Mouse (Mus musculus) embryo, embryonic 11 days (tissue): ENCODE measurements at regions not wholly inside any gene's neighbourhood (a gene's known extent, or its start where the extent isn't known, plus 50 kb on each side); places are given as distances from the start of the nearest gene placed in this dataset.
A peak's percentile ranks its signal among the peaks of the same experiment; 100 is the strongest.

ENCODE experiments used
- DNase-seq: peaks from one replicate; pipeline ENCODE4 v3.0.0-alpha.2; 2015

DNA sequence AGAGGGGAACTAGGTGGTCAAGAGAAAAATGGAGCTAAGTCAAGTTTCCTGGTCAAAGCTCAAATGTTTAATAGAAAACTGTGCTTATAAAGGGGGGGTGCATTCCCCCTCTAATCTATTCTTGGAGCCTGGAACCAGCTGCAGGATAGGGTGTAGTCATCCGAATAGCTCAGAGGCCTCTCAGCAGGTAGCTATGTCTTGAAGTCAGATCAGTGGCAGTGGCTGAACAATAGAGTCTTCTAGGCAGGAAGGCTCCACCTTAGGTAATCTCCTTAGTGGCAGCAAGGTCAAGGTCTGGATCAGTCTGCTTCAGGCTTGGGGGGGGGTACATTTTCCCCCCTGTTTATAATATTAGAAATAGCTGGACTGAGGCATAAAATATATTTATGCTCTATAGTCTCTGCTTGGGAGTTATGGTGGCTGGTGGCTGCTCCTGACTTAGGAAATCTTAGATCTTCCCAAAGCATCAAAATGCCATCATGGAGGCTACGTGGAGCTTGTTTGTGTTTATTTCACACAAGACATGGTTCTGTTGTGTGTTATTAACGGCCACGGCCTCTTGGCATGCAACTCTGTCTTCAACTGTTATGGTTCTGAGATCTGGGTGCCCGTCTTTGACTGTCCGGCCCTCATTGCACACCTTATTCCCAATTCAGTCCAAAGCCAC is 1984.1 kb downstream of the Cntnap5b start:
- peak; percentile 0 for DNase-seq

DNA sequence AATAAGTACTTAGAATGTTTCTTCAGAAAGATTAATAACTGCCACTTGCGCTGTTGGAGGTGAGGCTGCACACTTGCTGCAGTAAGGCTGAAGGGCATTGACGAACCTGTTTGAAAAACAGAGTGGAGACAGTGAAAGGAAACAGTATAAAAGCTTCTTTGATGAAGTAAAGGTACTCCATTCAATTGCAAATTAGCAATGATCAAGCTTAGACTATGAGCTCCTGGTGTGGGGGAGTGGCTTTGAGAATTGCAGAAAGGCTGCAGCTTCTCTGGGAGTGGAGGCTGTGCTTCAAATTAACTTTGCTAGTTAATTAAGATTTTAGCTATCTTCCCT is 1984.6 kb downstream of the Cntnap5b start:
- DNase-seq: no peak

DNA sequence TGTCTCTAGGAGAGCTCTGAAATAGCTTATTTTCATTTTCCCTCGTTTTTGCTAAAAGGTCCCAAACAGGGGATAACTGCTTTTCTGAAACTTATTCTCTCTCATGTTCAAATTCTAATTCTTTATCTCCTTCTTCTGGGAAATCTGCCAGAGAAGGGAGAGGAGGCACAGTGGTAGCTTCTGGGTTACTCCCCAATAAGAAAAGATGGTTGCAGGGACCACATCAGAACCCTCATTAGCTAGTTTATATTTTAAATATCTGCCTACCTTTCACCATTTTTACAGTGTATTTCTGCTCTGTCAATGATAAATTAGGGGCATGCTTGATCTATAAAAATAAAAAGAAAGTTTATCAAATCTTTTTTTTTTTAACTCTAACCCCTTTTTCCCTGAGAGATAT is 2033.3 kb downstream of the Cntnap5b start:
- DNase-seq: no peak
